Mouse (Mus musculus) bone marrow, adult 2 months (tissue): Measurements from ENCODE around the gene Pnmal2.

Experiments used
- CTCF ChIP-seq: fragments of 200-500 bp; IDR thresholded peaks from 2 replicates; pipeline ENCODE4 v1.5.1; 2011; ENCODE audit warnings: low read length, control low read depth; ENCODE audit not compliant: control insufficient read depth, insufficient read depth
- POLR2A ChIP-seq: fragments of 200-500 bp; IDR thresholded peaks from 2 replicates; pipeline ENCODE4 v1.6.1; 2011; ENCODE audit warnings: low read depth, mild to moderate bottlenecking, control low read depth, low read length, borderline replicate concordance; ENCODE audit not compliant: control insufficient read depth

GRCm38 (mm10) chr7:16930850-16931249 is 13.6 kb upstream of the Pnmal2 start:
- TF ChIP-seq POLR2A (no peak), CTCF (peak; percentile 51; the same call in 1 of the 2 replicates)
